Mouse (Mus musculus) midbrain, embryonic 16.5 days (tissue): ENCODE data around the gene Fyn. TPM values are rescaled to one million over a fixed set of nuclear protein-coding genes. Genes with fewer than 3 reads are reported as not detected.

ENCODE experiments used
- ATAC-seq: fragments of 200-750 bp; cut with Nextera tagmentation; 2 replicates; pipeline ENCODE4 v1.8.0; 2017; ENCODE audit warnings: moderate TSS enrichment
- H3K27ac ChIP-seq: fragments of 300-500 bp; sonication (generic); 2 replicates; pipeline ENCODE4 v1.5.1; 2014; ENCODE audit warnings: mild to moderate bottlenecking, low read length, mixed read lengths
- H3K27me3 ChIP-seq: fragments of 300-500 bp; sonication (generic); 2 replicates; pipeline ENCODE4 v1.6.1; 2014; ENCODE audit warnings: low read depth, low read length, mixed read lengths; ENCODE audit not compliant: control insufficient read depth, insufficient read depth
- H3K36me3 ChIP-seq: fragments of 300-500 bp; sonication (generic); 2 replicates; pipeline ENCODE4 v1.6.1; 2014; ENCODE audit warnings: mild to moderate bottlenecking, low read length, moderate library complexity, mixed read lengths; ENCODE audit not compliant: control insufficient read depth, insufficient read depth
- H3K4me1 ChIP-seq: fragments of 300-500 bp; sonication (generic); 2 replicates; pipeline ENCODE4 v1.6.1; 2014; ENCODE audit warnings: mild to moderate bottlenecking, low read length, mixed read lengths; ENCODE audit not compliant: control insufficient read depth, insufficient read depth
- H3K4me2 ChIP-seq: fragments of 300-500 bp; sonication (generic); 2 replicates; pipeline ENCODE4 v1.6.1; 2014; ENCODE audit warnings: mild to moderate bottlenecking, low read length, mixed read lengths
- H3K4me3 ChIP-seq: fragments of 300-500 bp; sonication (generic); 2 replicates; pipeline ENCODE4 v1.5.1; 2014; ENCODE audit warnings: low read depth, mild to moderate bottlenecking, low read length, moderate library complexity, mixed read lengths
- H3K9ac ChIP-seq: fragments of 300-500 bp; sonication (generic); 2 replicates; pipeline ENCODE4 v1.6.1; 2014; ENCODE audit warnings: low read depth, low read length, mixed read lengths
- H3K9me3 ChIP-seq: fragments of 300-500 bp; sonication (generic); replicated peaks from 2 replicates; pipeline ENCODE4 v1.6.1; 2014; ENCODE audit warnings: mild to moderate bottlenecking, low read length, mixed read lengths; ENCODE audit not compliant: control insufficient read depth, poor library complexity, severe bottlenecking
- WGBS: fragments of 180-500 bp; shearing (Covaris S2); extraction: QIAGEN DNeasy Blood & Tissue Kit; methylation state at CpG from one replicate; pipeline ENCODE4 v1.1.7; 2014; 5-methylcytosine and 5-hydroxymethylcytosine counted together
- polyA plus RNA-seq: library from polyadenylated mRNA; unstranded; fragments of >200 nt; fragmentation: Nextera tagmentation; extraction: Ambion mirVana; gene quantifications from 2 replicates; pipeline ENCODE4 v1.2.1, GENCODE M21; 2015

Fyn gene
- polyA plus RNA-seq, 1 experiment from 2014 or later = 71.2 TPM

DNA sequence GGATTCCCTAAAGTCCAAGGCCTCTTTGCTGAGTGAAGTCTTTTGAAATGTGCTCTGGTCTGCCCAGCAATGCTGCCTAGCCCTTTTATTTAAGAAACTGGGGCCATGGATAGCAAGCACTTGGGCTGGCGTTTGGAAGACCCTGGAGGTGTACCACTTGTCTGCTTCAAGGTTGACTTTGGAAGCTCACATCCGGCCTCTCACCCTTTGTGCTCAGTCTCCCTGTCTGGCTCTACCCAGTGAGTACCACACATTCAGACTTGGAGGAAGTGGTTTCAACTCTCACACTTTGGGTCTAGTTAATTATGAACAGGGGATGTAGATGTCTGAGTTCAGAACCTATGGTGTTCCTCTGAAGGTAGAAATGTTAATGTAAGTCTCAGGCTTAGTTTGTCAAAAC is 2.8 kb downstream of the Fyn start:
- peak overlapping the region; percentile 99 for H3K9ac ChIP-seq
- no peaks in the 10 kb centered on the region; the same call in 1 of the 2 replicates for H3K27me3 ChIP-seq
- ATAC-seq = no peak
- peak overlapping the region; percentile 63 for H3K4me2 ChIP-seq
- peaks cover 51% of the 10 kb centered on the region for H3K4me1 ChIP-seq
- H3K36me3 ChIP-seq = no peaks in the 10 kb centered on the region
- peak overlapping the region; percentile 95 for H3K4me3 ChIP-seq
- H3K27ac ChIP-seq = peak overlapping the region; percentile 97; the same call in 1 of the 2 replicates
- 33% methylated on average over 2 of the region's 2 CpGs for WGBS
- no peaks in the 10 kb centered on the region for H3K9me3 ChIP-seq

DNA sequence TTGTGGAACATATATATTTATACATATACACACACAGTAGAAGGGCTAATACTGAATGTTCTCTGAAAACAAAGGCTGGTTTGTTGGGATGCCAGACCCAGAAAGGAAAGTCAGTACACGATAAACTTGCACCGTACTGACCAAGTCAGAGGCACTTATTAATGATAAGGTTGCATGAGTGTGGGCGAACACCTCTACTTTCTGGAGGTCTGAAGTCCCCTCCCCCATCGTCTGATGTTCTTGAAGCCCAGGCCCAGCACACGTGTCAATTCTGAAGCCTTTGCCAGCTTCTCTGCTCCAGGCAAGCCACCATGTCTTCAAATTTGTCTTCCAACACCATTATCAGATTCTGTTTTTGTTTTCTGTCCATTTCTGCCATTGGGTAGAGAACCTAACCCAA is 3.3 kb downstream of the Fyn start:
- Histone ChIP-seq H3K4me2 (peak overlapping the region; percentile 63), H3K27me3 (no peaks in the 10 kb centered on the region; the same call in 1 of the 2 replicates), H3K36me3 (no peaks in the 10 kb centered on the region), H3K9me3 (no peaks in the 10 kb centered on the region), H3K27ac (no peak overlapping the region), H3K4me3 (peak overlapping the region; percentile 95), H3K9ac (no peak overlapping the region), H3K4me1 (peaks cover 56% of the 10 kb centered on the region)
- WGBS = 73% methylated on average over 5 of the region's 5 CpGs
- no peak for ATAC-seq

GRCm38 (mm10) chr10:39376676-39377075 is 8.0 kb downstream of the Fyn start:
- Histone ChIP-seq H3K4me3 (no peak overlapping the region), H3K27me3 (no peaks in the 10 kb centered on the region), H3K9ac (no peak overlapping the region), H3K4me2 (no peak overlapping the region), H3K4me1 (peaks cover 76% of the 10 kb centered on the region), H3K9me3 (no peaks in the 10 kb centered on the region), H3K36me3 (no peaks in the 10 kb centered on the region), H3K27ac (no peak overlapping the region)
- ATAC-seq = peak; percentile 16; the same call in 1 of the 2 replicates
- 83% methylated on average over 9 of the region's 9 CpGs for WGBS

DNA sequence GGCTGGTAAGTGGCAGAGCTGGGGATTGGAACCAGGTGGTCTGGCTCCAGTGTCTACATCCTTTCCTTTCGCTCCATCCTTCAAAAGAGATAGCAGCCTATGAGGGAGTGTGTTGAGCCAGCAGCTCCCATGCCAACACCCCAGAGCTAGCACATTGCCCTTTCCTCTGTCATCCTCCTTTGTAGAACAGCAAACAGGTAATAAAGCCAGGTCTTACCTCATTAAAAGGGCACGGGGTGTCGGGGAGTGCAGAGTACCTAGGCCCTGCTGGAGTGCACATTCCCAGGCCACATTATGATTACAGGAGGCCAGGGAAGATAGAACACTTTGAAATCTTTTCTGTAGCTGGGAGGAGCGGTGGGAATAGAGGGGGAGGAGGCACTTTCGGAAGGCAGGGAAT is 8.6 kb downstream of the Fyn start:
- no peak overlapping the region for H3K9ac ChIP-seq
- ATAC-seq = no peak
- no peaks in the 10 kb centered on the region for H3K36me3 ChIP-seq
- H3K4me2 ChIP-seq = no peak overlapping the region
- H3K27ac ChIP-seq = no peak overlapping the region
- H3K27me3 ChIP-seq = no peaks in the 10 kb centered on the region
- H3K4me1 ChIP-seq = peaks cover 70% of the 10 kb centered on the region
- 84% methylated on average over 5 of the region's 5 CpGs for WGBS
- H3K9me3 ChIP-seq = no peaks in the 10 kb centered on the region
- no peak overlapping the region for H3K4me3 ChIP-seq

DNA sequence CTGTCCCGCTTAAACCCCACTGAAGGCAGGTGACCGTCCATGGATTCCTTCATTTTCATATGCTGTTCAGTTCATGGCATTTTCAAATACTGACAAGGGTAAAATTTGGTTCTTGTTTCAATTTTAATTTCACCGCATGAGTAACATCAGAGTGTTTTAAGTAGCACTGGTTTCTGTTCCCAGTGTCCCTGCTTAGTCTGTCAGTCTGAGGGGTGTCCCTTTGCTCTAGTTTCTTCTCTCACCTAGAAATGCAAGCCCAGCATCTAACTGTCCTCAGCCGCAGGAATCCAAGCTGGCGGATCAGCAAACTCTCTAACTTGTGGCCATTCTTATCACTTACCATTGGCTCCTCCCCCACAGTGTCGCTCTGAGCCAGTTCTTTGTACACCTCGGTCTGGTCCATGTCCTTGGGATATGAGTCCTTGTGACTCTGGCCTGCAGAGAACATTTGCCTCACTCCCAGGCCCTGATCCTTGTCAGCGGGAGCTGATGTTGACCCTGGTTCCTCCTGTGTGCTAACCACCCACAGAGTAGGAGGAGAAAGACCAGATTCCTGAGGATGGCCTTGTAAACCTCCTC is 9.5 kb downstream of the Fyn start:
- no peak overlapping the region for H3K4me2 ChIP-seq
- no peak for ATAC-seq
- H3K4me1 ChIP-seq = peaks cover 69% of the 10 kb centered on the region
- H3K9ac ChIP-seq = no peak overlapping the region
- H3K9me3 ChIP-seq = no peaks in the 10 kb centered on the region
- no peaks in the 10 kb centered on the region for H3K36me3 ChIP-seq
- H3K27me3 ChIP-seq = no peaks in the 10 kb centered on the region
- H3K4me3 ChIP-seq = no peak overlapping the region
- no peak overlapping the region for H3K27ac ChIP-seq
- WGBS = 87% methylated on average over 8 of the region's 8 CpGs

DNA sequence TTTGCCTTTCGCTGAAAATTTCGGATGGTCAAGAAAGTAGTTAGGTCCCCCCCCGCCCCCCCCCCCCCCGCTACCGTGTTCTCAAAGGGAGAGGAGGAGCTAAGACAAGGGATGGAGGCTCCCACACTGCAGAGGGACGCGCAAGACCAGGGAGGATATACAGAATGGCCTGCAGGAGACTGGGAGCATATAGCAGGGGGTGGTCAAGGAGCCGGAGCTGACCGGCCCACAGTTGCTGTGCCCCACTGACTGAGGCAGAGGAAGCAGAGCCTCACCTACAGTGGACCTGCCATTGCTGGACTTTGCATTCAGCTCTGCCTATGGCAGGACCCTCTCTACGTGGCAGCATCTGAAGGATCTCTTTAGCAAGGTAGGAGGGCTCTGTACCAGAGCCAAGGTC is 10.6 kb downstream of the Fyn start:
- no peaks in the 10 kb centered on the region for H3K9me3 ChIP-seq
- H3K36me3 ChIP-seq = no peaks in the 10 kb centered on the region
- H3K4me2 ChIP-seq = 0 out of 2 replicates have a peak overlapping the region, but pooled peaks have one; percentile 14
- peaks cover 62% of the 10 kb centered on the region for H3K4me1 ChIP-seq
- no peaks in the 10 kb centered on the region for H3K27me3 ChIP-seq
- peak; percentile 19; the same call in 1 of the 2 replicates for ATAC-seq
- no peak overlapping the region for H3K9ac ChIP-seq
- H3K27ac ChIP-seq = peak overlapping the region; percentile 58; the same call in 1 of the 2 replicates
- no peak overlapping the region for H3K4me3 ChIP-seq
- WGBS = 49% methylated on average over 10 of the region's 10 CpGs

- ATAC-seq = peak; percentile 57
- WGBS = 35% methylated on average over 5 of the region's 5 CpGs
- H3K36me3 ChIP-seq = no peaks in the 10 kb centered on the region
- H3K27me3 ChIP-seq = no peaks in the 10 kb centered on the region
- no peak overlapping the region for H3K4me3 ChIP-seq
- no peak overlapping the region for H3K9ac ChIP-seq
- H3K9me3 ChIP-seq = no peaks in the 10 kb centered on the region
- H3K27ac ChIP-seq = no peak overlapping the region
- H3K4me1 ChIP-seq = peaks cover 60% of the 10 kb centered on the region
- no peak overlapping the region; the same call in 1 of the 2 replicates for H3K4me2 ChIP-seq
These were observed 11.2 kb downstream of the Fyn start for GRCm38 (mm10) chr10:39379721-39380370.

GRCm38 (mm10) chr10:39385259-39385658 is 16.6 kb downstream of the Fyn start:
- Histone ChIP-seq H3K27me3 (no peaks in the 10 kb centered on the region), H3K4me3 (no peak overlapping the region), H3K36me3 (no peaks in the 10 kb centered on the region), H3K4me1 (peaks cover 65% of the 10 kb centered on the region), H3K27ac (no peak overlapping the region), H3K9ac (no peak overlapping the region), H3K9me3 (no peaks in the 10 kb centered on the region), H3K4me2 (no peak overlapping the region)
- ATAC-seq = no peak
- WGBS = 81% methylated on average over 8 of the region's 8 CpGs

- no peak for ATAC-seq
- Histone ChIP-seq H3K4me2 (no peak overlapping the region), H3K36me3 (peaks cover 2% of the 10 kb centered on the region), H3K9me3 (no peaks in the 10 kb centered on the region), H3K4me1 (peaks cover 65% of the 10 kb centered on the region), H3K27me3 (no peaks in the 10 kb centered on the region), H3K4me3 (no peak overlapping the region), H3K9ac (no peak overlapping the region), H3K27ac (no peak overlapping the region)
- WGBS = 58% methylated on average over 15 of the region's 15 CpGs
These were observed 17.5 kb downstream of the Fyn start for GRCm38 (mm10) chr10:39386203-39386602.
